Mouse (Mus musculus) ES-Bruce4 (cell line): Measurements from ENCODE around the gene G6pc.

Experiments
- CTCF ChIP-seq: IDR thresholded peaks from one replicate; pipeline ENCODE4 v1.8.1; 2011; ENCODE audit warnings: low read depth, low read length
- POLR2A ChIP-seq: IDR thresholded peaks from one replicate; pipeline ENCODE4 v1.8.1; 2011; ENCODE audit warnings: low read length; ENCODE audit not compliant: insufficient read depth

DNA sequence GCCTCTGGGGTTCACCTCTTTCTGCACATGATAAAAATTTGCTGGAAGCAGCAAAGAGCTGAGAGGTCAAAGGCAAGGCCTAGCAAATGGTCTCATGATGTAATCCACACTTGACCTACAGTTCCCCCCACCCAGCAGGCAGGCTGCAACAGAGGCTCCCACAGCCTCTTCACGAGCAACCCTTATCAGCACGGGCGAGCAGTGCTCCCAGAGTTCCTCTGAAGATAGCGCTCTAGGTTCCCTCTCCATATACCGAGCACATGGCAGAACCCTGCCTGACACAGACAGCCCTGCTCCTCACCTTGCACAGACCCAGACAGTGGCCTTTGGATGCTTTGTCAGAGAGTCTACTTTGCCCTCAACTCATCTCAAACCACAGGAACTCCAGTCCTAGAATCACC, 2.8 kb upstream of the G6pc start:
- TF ChIP-seq POLR2A = no peak
- TF ChIP-seq CTCF = no peak
